Mouse (Mus musculus) adrenal gland, postnatal 4 days (tissue): ENCODE data around the gene Kif14. TPM values are rescaled to one million over a fixed set of nuclear protein-coding genes. Genes with fewer than 3 reads are reported as not detected.
"Not testable (repeated sequence)": the region's sequence is repeated elsewhere in the genome, so short reads cannot be mapped to it uniquely, and the experiment has no call there.

Source experiments
- DNase-seq, 2 experiments: peaks; one replicate each; pipeline ENCODE4 v3.0.0; 2021 to 2022; ENCODE audit warnings: low spot score in 2 of 2, mixed read lengths in 2 of 2
- total RNA-seq, 2 experiments: library from RNA; stranded (reverse); gene quantifications; 2 replicates each; pipeline ENCODE4 v1.2.3; 2021

Gene Kif14
- total RNA-seq, 2 experiments from 2014 or later = 5.8 to 7.7 TPM

DNA sequence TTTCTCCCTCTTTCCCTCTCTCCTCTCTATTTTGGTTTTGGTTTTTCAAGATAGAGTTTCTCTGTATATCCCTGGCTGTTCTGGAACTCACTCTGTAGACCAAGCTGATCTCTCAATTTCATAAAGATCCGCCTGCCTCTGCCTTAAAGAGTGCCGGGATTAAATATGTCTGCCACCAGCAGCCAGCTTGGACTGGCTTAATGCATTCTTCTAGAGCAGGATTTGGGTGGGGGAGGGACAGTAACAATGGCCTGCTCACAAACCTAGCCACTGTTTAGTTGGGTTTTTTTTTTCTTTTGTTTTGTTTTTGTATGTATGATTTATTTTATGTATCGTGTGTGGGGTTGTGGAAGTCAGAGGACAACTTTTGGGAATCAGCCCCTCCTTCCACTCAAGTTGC, 88.5 kb downstream of the Kif14 start:
- no peak for DNase-seq

- DNase-seq = no peak
Observed at GRCm38 (mm10) chr1:136555892-136556291, 89.7 kb downstream of the Kif14 start.

- not testable (repeated sequence) for DNase-seq
Observed at GRCm38 (mm10) chr1:136556643-136557042, 90.5 kb downstream of the Kif14 start.

GRCm38 (mm10) chr1:136557436-136557835, 91.3 kb downstream of the Kif14 start:
- no peak for DNase-seq

DNA sequence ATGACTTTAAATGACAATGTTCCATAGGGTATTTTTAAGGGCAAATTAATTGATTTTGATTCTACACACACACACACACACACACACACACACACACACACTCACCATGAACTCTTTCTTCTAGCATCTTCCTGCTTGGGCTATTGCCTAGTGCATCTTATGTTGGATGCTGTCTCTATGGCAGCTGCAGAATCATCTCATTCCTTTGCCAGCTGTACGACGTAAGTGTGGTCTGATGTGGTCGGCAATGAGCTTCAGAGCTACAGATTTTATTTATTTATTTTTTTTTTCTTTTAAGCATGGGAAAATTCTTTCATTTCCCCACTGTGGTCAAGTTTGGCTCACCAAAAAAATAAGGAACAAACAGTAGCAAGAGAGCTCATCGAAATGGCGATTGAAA, 92.6 kb downstream of the Kif14 start:
- DNase-seq = no peak

- DNase-seq = no peak
Observed at GRCm38 (mm10) chr1:136559284-136559683, 93.1 kb downstream of the Kif14 start.

DNA sequence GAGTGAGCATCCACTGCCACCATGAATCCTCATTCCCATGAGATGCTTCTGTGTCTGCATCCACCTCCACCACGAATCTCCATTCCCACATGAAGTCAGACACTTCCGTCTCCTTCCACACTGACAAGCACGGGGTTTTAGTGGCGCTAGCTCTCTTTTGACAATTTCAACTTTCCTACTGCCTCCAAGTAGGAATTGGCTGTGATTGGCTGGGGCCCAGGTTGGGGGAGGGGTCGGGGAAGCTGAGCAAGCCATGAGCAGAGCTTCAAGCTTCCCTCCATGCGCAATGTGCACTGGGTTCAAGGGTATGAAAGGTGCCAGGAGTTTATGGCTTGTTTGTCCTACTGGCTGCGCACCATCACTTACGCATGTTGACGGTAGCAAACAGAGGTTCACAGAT, 93.6 kb downstream of the Kif14 start:
- no peak for DNase-seq

GRCm38 (mm10) chr1:136561823-136562222, 95.7 kb downstream of the Kif14 start:
- DNase-seq = no peak

- DNase-seq = no peak
Observed at GRCm38 (mm10) chr1:136563149-136563548, 97.0 kb downstream of the Kif14 start.

DNA sequence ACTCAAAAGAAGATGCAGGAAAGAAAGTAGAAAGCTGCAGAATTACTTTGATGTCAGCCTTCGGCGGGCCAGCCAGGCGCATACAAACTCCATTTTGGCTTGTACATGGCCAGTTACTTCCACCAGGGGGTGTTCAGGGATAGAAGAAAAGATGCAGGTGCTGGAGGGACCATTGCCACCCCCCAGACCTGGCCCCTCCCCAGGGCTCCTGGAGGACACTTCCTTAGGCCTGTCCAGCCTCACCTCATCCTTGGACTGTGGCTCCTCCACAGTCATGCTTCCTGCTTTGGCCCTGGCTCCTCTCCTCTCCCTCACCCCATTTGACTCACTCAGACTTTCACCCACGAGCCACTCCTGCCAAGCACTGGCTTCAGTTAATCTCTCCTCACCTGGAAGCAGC, 98.8 kb downstream of the Kif14 start:
- DNase-seq = no peak

- no peak for DNase-seq
Observed at GRCm38 (mm10) chr1:136566386-136566785, 100.2 kb downstream of the Kif14 start.

- no peak for DNase-seq
Observed at GRCm38 (mm10) chr1:136567641-136568040, 101.5 kb downstream of the Kif14 start.

DNA sequence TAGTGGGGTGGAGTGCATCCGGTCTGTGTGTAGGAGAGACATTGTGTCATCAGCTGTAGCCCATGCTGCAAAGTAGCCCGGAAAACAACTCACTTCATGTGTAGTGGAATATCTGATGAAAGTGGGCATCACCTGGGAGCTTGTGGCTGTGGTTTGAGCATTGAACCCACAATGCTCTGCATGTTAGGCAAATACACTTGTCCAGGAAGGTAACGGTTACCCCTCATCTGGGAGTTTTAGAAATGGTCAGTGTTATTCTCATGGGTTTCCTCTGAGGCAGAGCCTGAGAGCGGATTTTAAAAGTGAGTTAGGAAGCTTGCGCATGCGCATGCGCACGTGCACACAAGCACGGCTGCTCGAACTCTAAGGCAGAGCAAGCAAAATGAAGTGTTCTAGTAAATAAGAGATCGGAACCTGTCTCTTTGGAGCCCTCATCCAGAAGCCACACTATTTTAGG, 102.6 kb downstream of the Kif14 start:
- DNase-seq = no peak

GRCm38 (mm10) chr1:136569206-136569605, 103.1 kb downstream of the Kif14 start:
- DNase-seq = no peak

GRCm38 (mm10) chr1:136569626-136570297, 103.6 kb downstream of the Kif14 start:
- no peak for DNase-seq

DNA sequence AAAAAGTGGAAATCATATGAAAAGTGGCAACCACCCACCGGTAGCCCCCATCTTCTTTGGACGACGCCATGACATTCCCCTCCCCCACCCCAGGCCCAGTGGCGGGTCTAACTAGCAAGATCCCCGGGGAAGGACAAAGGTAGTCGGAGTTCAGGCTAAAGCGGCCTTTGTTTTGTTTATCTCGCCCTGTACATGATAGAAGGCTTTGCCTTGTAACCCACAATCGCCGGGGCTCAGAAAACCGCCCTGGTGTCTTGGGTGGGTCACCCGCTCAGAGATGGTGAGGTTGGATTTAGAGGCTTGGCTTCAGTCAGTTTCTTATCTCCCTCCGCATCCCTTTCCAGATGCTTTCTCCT, 104.1 kb downstream of the Kif14 start:
- no peak for DNase-seq

DNA sequence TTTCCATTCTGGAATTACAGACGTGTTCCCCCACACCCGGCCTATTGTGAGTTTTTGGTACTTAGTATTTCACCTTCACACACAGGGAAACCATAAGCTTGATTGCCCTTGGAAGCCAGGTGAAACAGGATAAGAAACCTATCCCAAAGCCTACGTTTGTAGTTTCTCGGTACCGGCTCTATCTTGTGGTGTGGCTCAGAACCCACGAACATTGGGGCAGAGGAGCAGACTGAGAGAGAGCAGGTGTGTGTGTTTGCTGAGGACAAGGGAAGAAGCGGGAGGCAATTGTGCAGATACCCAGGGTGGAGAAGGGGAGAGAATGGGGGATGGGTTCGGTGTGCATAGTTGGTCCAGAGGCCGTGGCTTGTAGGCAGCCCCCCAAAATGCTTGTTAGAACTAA, 104.8 kb downstream of the Kif14 start:
- no peak for DNase-seq

DNA sequence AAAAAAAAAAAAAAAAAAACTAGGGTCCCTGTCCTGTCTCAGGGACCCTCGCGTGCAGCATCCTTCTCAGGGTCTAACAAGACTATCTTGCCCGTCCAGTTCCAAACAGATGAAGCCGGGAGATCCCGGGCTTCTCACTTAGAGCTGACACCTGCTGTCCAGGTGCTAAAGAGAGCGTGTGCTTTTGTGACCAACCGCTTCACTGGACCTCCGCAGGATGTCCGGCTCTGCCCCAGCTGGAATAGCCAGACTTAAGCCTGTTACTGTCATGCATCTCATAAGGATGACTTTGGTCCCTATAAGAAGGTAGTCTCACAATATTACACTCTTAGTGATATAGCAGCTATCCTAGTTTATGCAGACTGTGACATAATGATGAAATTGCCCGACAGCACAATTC, 105.4 kb downstream of the Kif14 start:
- DNase-seq = no peak

DNA sequence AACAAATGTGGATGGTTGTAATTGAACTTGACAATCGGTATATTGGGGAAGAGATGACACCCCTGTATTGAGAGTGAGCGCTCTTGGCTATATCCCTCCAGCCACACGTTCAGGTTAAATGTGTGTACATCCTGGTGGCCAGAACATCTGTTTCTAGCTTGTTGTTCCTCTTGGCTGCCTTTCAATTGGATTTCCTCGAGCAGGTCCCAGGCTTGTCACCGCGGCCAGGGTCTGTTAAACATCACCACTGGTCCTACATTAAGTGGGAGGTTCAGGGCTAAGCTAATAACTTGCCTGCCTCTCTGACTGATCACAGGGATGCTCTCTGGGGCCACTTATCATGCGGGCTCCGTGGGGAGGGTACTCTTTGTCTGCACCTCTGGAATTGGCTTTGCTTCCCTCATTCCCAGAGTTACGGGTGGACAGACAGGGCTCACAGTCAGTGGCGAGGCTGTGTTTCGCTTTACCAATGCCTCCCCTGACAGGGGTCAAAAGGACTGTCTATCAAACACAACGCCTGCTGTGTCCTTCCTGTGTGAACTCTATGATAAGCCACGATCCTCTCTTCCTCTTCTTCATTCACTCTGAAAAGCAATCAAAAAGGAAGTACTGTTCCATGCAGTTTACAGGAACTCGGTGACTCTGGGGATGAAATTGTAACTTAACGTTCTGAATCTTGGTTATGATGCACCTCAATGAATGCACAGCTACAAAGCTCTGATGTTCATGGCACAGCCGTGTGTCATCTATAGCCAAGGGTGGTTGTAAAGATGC, 111.9 kb downstream of the Kif14 start:
- no peak for DNase-seq

GRCm38 (mm10) chr1:136579360-136579759, 113.2 kb downstream of the Kif14 start:
- DNase-seq = no peak

DNA sequence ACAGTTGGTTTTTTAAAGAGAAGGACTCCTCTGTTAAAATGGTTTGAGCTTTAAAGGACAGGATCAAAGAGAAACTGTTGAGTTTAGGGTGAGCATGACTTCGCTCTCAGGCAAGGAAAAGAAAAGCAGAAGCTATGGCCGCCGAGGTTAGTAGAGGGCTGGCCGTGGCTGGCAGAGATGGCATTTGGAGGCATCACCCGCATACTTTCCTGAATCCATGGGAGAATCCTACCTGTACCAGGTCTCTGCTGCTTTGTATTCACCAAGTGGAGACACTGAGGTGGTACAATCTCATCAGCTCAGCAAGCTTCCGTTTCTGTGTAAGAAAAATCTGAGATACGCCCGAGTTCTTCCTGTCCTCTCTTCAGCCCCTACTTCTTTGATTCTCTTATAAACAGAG, 114.1 kb downstream of the Kif14 start:
- DNase-seq = no peak
